Mouse (Mus musculus) myocyte (in vitro differentiated cells): ENCODE measurements around the gene Myo1d. TPM values are rescaled to one million over a fixed set of nuclear protein-coding genes. Genes with fewer than 3 reads are reported as not detected.

Experiments used
- H3K27me3 ChIP-seq: one replicate; pipeline ENCODE4 v1.6.1; 2011; ENCODE audit not compliant: control insufficient read depth, insufficient read depth, insufficient read length
- H3K36me3 ChIP-seq: one replicate; pipeline ENCODE4 v1.6.1; 2011; ENCODE audit not compliant: control insufficient read depth, insufficient read depth
- H3K4me2 ChIP-seq: one replicate; pipeline ENCODE4 v1.6.1; 2011; ENCODE audit warnings: low read depth, control low read depth
- H3K4me3 ChIP-seq: one replicate; pipeline ENCODE4 v1.5.1; 2011; ENCODE audit warnings: mild to moderate bottlenecking, control low read depth, moderate library complexity
- H3K79me2 ChIP-seq: one replicate; pipeline ENCODE4 v1.6.1; 2011; ENCODE audit not compliant: control insufficient read depth, insufficient read depth
- H3ac ChIP-seq: one replicate; pipeline ENCODE4 v1.6.1; 2011; ENCODE audit not compliant: control insufficient read depth, insufficient read length
- CEBPB ChIP-seq: IDR thresholded peaks from 2 replicates; pipeline ENCODE4 v1.6.1; 2011; ENCODE audit warnings: mild to moderate bottlenecking, moderate library complexity; ENCODE audit not compliant: poor library complexity, insufficient read depth, severe bottlenecking
- E2F4 ChIP-seq: IDR thresholded peaks from one replicate; pipeline ENCODE4 v1.6.1; 2011; ENCODE audit warnings: mild to moderate bottlenecking, control low read depth, moderate library complexity; ENCODE audit not compliant: insufficient read depth
- MAX ChIP-seq: IDR thresholded peaks from one replicate; pipeline ENCODE4 v1.6.1; 2011; ENCODE audit warnings: low read depth, mild to moderate bottlenecking, control low read depth
- MYOD1 ChIP-seq, 3 experiments: IDR thresholded peaks; one replicate each; pipeline ENCODE4 v1.6.1; 2011; ENCODE audit warnings: control low read depth in 2 of 3, low read depth in 2 of 3, mild to moderate bottlenecking in 2 of 3, moderate library complexity in 1 of 3; ENCODE audit not compliant: insufficient read length in 2 of 3, control insufficient read depth in 1 of 3
- MYOG ChIP-seq, 3 experiments: IDR thresholded peaks; one replicate each; pipeline ENCODE4 v1.6.1; 2011; ENCODE audit warnings: control low read depth in 2 of 3, low read depth in 2 of 3, mild to moderate bottlenecking in 2 of 3; ENCODE audit not compliant: insufficient read length in 2 of 3, control insufficient read depth in 1 of 3, insufficient read depth in 1 of 3
- POLR2A ChIP-seq: IDR thresholded peaks from one replicate; pipeline ENCODE4 v1.6.1; 2011; ENCODE audit warnings: low read depth, mild to moderate bottlenecking, control low read depth, moderate library complexity; ENCODE audit not compliant: insufficient read length
- POLR2AphosphoS2 ChIP-seq: IDR thresholded peaks from one replicate; pipeline ENCODE4 v1.6.1; 2011; ENCODE audit warnings: low read depth, control low read depth; ENCODE audit not compliant: insufficient read length
- REST ChIP-seq: IDR thresholded peaks from one replicate; pipeline ENCODE4 v1.6.1; 2011; ENCODE audit warnings: mild to moderate bottlenecking, control low read depth, moderate library complexity; ENCODE audit not compliant: insufficient read depth, insufficient read length
- SRF ChIP-seq: IDR thresholded peaks from one replicate; pipeline ENCODE4 v1.6.1; 2011; ENCODE audit warnings: low read depth; ENCODE audit not compliant: control insufficient read depth, insufficient read length
- TCF12 ChIP-seq: IDR thresholded peaks from one replicate; pipeline ENCODE4 v1.6.1; 2011; ENCODE audit warnings: mild to moderate bottlenecking, control low read depth; ENCODE audit not compliant: poor library complexity, insufficient read depth, severe bottlenecking
- TCF3 ChIP-seq: IDR thresholded peaks from one replicate; pipeline ENCODE4 v1.6.1; 2011; ENCODE audit warnings: low read depth, control low read depth; ENCODE audit not compliant: insufficient read length
- USF1 ChIP-seq: IDR thresholded peaks from one replicate; pipeline ENCODE4 v1.6.1; 2011; ENCODE audit warnings: low read depth, mild to moderate bottlenecking, control low read depth, moderate library complexity
- polyA plus RNA-seq: library from polyadenylated mRNA; unstranded; fragments of >200 nt; fragmentation: generic; extraction: Trizol; gene quantifications from one replicate; pipeline ENCODE4 v1.2.1, GENCODE M21; 2012; ENCODE audit warnings: missing spikeins

Myo1d gene
- polyA plus RNA-seq, 1 experiment: 10.5 TPM

GRCm38 (mm10) chr11:80754201-80754600, 25.6 kb downstream of the Myo1d start:
- H3ac ChIP-seq: no peak overlapping the region
- H3K36me3 ChIP-seq: no peaks in the 10 kb centered on the region
- H3K4me2 ChIP-seq: peak overlapping the region; percentile 1
- H3K4me3 ChIP-seq: no peak overlapping the region
- no peaks in the 10 kb centered on the region for H3K79me2 ChIP-seq
- TF ChIP-seq TCF3 (no peak), POLR2A (no peak), MYOG (IDR thresholded peaks at IDR 0.05; ENCODE audit: control insufficient read depth in 1 of 3, insufficient read depth in 1 of 3, insufficient read length in 2 of 3, low read depth in 2 of 3) (no peak), REST (no peak), POLR2AphosphoS2 (no peak), E2F4 (no peak), MYOD1 (IDR thresholded peaks at IDR 0.05; ENCODE audit: control insufficient read depth in 1 of 3, insufficient read length in 2 of 3, low read depth in 2 of 3) (no peak), TCF12 (no peak), SRF (no peak), USF1 (no peak), CEBPB (no peak), MAX (no peak)
- H3K27me3 ChIP-seq: no peaks in the 10 kb centered on the region

DNA sequence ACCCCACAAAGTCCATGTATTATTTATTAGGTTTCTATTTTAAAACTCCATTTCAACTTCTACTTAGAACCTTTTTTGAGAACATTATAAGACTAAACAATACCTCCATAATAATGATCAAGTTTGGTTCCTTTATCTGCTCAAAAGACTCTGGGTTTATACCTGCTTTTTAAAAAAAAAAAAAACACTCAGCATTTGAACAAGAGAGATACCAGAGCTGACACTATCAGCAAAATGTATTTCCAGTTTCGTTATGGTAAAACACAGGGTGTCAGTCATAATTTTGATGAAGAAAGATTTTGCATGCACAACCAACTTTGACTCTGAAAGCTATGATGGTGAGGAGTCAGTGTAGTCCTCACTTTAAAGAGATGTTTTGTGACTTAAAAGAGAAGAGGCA, 28.7 kb downstream of the Myo1d start:
- H3ac ChIP-seq: no peak overlapping the region
- TF ChIP-seq E2F4 (no peak), REST (no peak), TCF12 (no peak), POLR2AphosphoS2 (no peak), USF1 (no peak), MAX (no peak), CEBPB (no peak), TCF3 (no peak), MYOG (IDR thresholded peaks at IDR 0.05; ENCODE audit: control insufficient read depth in 1 of 3, insufficient read depth in 1 of 3, insufficient read length in 2 of 3, low read depth in 2 of 3) (no peak), MYOD1 (IDR thresholded peaks at IDR 0.05; ENCODE audit: control insufficient read depth in 1 of 3, insufficient read length in 2 of 3, low read depth in 2 of 3) (no peak)
- H3K79me2 ChIP-seq: no peaks in the 10 kb centered on the region
- no peaks in the 10 kb centered on the region for H3K27me3 ChIP-seq
- no peaks in the 10 kb centered on the region for H3K36me3 ChIP-seq
- no peak overlapping the region for H3K4me3 ChIP-seq
- H3K4me2 ChIP-seq: no peak overlapping the region

- TF ChIP-seq REST: no peak
- TF ChIP-seq E2F4: no peak
- no peak overlapping the region for H3ac ChIP-seq
- no peak overlapping the region for H3K4me2 ChIP-seq
- H3K4me3 ChIP-seq: no peak overlapping the region
- H3K36me3 ChIP-seq: no peaks in the 10 kb centered on the region
- H3K79me2 ChIP-seq: no peaks in the 10 kb centered on the region
- H3K27me3 ChIP-seq: no peaks in the 10 kb centered on the region
Measured at GRCm38 (mm10) chr11:80749187-80749586, 30.6 kb downstream of the Myo1d start.

DNA sequence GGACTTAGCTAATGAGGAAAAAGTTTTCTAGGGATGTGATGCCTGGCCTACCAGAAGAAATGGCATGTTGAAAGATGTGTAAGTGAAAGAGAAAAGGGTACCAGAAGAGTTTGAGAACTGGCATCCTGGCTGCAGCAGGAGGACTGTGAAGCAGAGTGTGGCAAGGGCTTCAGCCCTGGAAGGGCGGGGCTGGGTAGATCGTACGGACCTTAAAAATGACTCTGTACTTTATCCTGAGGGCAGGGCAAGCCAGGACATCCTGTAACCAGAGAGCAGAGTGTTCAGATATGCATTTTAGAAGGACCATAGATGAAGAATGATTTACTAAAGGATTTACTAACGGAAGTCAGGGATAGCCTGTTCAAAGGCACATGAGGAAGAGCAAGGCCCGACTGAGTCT, 34.4 kb downstream of the Myo1d start:
- H3K79me2 ChIP-seq: no peaks in the 10 kb centered on the region
- H3K36me3 ChIP-seq: no peaks in the 10 kb centered on the region
- H3ac ChIP-seq: no peak overlapping the region
- H3K4me2 ChIP-seq: no peak overlapping the region
- TF ChIP-seq TCF12 (no peak), MYOG (IDR thresholded peaks at IDR 0.05; ENCODE audit: control insufficient read depth in 1 of 3, insufficient read depth in 1 of 3, insufficient read length in 2 of 3, low read depth in 2 of 3) (no peak), MAX (no peak), POLR2A (no peak), CEBPB (no peak), MYOD1 (IDR thresholded peaks at IDR 0.05; ENCODE audit: control insufficient read depth in 1 of 3, insufficient read length in 2 of 3, low read depth in 2 of 3) (no peak), REST (no peak), USF1 (no peak), SRF (no peak), E2F4 (no peak), TCF3 (no peak), POLR2AphosphoS2 (no peak)
- no peaks in the 10 kb centered on the region for H3K27me3 ChIP-seq
- no peak overlapping the region for H3K4me3 ChIP-seq

DNA sequence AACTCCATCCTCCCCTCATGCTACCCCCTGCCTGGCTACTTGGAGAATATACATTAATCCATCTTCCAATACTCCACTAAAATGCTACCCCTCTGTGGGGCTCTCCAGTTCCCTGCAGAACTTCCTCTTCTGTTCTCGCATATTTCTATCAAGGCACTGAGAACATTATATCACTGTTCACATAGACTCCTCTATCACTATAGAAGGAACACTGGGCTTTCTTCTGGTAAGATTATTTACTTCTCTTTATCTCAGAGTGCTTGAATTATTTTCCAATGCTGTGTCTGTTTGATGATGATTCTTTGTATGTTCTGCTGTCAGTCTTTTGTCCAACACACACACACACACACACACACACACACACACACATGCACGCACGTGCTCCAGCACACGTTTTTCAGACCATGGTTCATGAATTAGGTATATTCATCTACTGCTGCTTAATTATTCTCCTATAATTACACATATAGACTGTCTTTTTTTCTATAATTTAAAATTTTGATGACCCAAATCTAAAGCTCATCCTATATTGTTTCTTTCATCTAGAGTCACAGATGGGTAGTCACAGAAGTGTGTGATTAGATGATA, 35.9 kb downstream of the Myo1d start:
- TF ChIP-seq REST (no peak), CEBPB (no peak), TCF12 (no peak)
- H3K36me3 ChIP-seq: no peaks in the 10 kb centered on the region
- H3K4me3 ChIP-seq: no peak overlapping the region
- H3K79me2 ChIP-seq: no peaks in the 10 kb centered on the region
- H3ac ChIP-seq: no peak overlapping the region
- no peaks in the 10 kb centered on the region for H3K27me3 ChIP-seq
- H3K4me2 ChIP-seq: no peak overlapping the region
